Mouse (Mus musculus): Measurements from ENCODE around the gene Tpst1. TPM values are rescaled to one million over a fixed set of nuclear protein-coding genes. Genes with fewer than 3 reads are reported as not detected.
A peak's percentile ranks its signal among the peaks of the same experiment; 100 is the strongest.

Tpst1 gene
- polyA plus RNA-seq, 1 experiment, result 33.0 TPM

DNA sequence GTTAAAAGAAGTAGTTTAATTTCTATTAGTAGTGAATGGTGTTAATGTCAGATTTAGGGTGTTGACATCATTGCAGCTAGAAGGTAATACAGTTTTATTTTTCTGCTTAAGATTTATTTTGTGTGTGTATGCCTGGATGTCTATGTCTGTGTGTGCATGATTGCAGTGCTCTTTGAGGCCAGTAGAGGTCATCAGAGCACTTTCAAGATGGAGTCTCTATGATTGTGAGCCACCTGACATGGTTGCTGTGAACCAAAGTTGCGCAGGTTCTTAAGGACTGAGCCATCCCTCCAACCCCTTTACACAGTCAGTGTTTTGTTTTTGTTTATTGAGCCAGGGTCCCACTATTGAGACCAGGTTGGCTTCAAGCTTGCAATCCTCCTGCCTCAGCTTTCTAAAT is 7.5 kb upstream of the Tpst1 start:
- Histone ChIP-seq H3K27ac (ENCODE audit: insufficient read depth, low read length) (no peak overlapping the region), H3K4me1 (ENCODE audit: control insufficient read depth, insufficient read depth, low read length) (no peaks in the 10 kb centered on the region), H3K4me3 (ENCODE audit: insufficient read depth, low read length) (no peak overlapping the region)
- TF ChIP-seq CTCF (IDR thresholded peaks at IDR 0.05; ENCODE audit: extremely low read depth, insufficient read depth, low read length), result peak; percentile 39
- TF ChIP-seq POLR2A (IDR thresholded peaks at IDR 0.05; ENCODE audit: extremely low read depth, insufficient read depth, low read length), result no peak

- Histone ChIP-seq H3K4me3 (ENCODE audit: insufficient read depth, low read length) (no peak overlapping the region), H3K4me1 (ENCODE audit: control insufficient read depth, insufficient read depth, low read length) (no peaks in the 10 kb centered on the region), H3K27ac (ENCODE audit: insufficient read depth, low read length) (no peak overlapping the region)
- TF ChIP-seq CTCF (IDR thresholded peaks at IDR 0.05; ENCODE audit: extremely low read depth, insufficient read depth, low read length), result no peak
- TF ChIP-seq POLR2A (IDR thresholded peaks at IDR 0.05; ENCODE audit: extremely low read depth, insufficient read depth, low read length), result no peak
These were observed 5.3 kb upstream of the Tpst1 start for GRCm38 (mm10) chr5:130067841-130068264.

GRCm38 (mm10) chr5:130074491-130074890 is 1.4 kb downstream of the Tpst1 start:
- H3K27ac ChIP-seq (ENCODE audit: insufficient read depth, low read length), result no peak overlapping the region
- TF ChIP-seq CTCF (IDR thresholded peaks at IDR 0.05; ENCODE audit: extremely low read depth, insufficient read depth, low read length) (no peak), POLR2A (IDR thresholded peaks at IDR 0.05; ENCODE audit: extremely low read depth, insufficient read depth, low read length) (no peak)
- no peak overlapping the region for H3K4me3 ChIP-seq (ENCODE audit: insufficient read depth, low read length)
- H3K4me1 ChIP-seq (ENCODE audit: control insufficient read depth, insufficient read depth, low read length), result 0 out of 2 replicates have a peak, but pooled peaks cover 2% of the 10 kb centered on the region

GRCm38 (mm10) chr5:130076396-130076795 is 3.3 kb downstream of the Tpst1 start:
- TF ChIP-seq CTCF (IDR thresholded peaks at IDR 0.05; ENCODE audit: extremely low read depth, insufficient read depth, low read length) (no peak), POLR2A (IDR thresholded peaks at IDR 0.05; ENCODE audit: extremely low read depth, insufficient read depth, low read length) (no peak)
- no peak overlapping the region for H3K4me3 ChIP-seq (ENCODE audit: insufficient read depth, low read length)
- H3K27ac ChIP-seq (ENCODE audit: insufficient read depth, low read length), result no peak overlapping the region
- H3K4me1 ChIP-seq (ENCODE audit: control insufficient read depth, insufficient read depth, low read length), result peaks cover 6% of the 10 kb centered on the region

DNA sequence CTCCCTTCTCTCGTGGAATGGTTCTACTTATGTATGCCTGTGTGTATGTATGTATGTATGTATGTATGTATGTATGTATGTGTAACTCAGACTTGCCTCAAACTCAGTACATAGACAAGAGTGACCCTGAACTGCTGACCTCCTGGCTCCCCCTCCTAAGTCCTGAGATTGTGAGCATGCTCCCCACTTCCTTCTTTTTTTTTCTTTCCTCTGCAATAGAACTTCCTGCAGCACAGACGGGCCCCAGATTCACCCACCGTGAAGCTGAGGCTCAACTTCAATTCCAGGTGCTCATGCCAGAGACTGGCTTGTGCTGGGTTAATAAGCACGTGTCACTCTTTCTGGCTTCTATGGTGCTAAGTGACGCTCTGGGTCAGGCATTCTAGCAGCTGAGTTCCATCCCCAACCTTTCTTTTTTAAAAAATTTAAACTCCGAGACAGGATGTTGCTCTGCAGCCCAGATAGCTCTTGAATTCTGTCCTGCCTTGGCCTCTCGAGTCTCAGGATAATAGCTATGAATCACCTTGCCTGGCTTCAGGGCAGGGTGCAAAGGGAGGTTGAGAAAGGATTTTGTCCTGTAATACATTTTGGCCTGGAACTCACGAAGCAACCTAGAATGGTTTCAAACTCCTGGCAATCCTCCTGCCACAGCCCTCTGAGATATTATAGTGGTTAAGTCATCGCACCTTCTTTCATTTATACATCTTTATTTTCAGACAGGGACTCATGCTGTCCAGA is 5.1 kb downstream of the Tpst1 start:
- Histone ChIP-seq H3K4me1 (ENCODE audit: control insufficient read depth, insufficient read depth, low read length) (peaks cover 6% of the 10 kb centered on the region), H3K27ac (ENCODE audit: insufficient read depth, low read length) (no peak overlapping the region), H3K4me3 (ENCODE audit: insufficient read depth, low read length) (no peak overlapping the region)
- TF ChIP-seq POLR2A (IDR thresholded peaks at IDR 0.05; ENCODE audit: extremely low read depth, insufficient read depth, low read length) (no peak), CTCF (IDR thresholded peaks at IDR 0.05; ENCODE audit: extremely low read depth, insufficient read depth, low read length) (no peak)

- TF ChIP-seq POLR2A (IDR thresholded peaks at IDR 0.05; ENCODE audit: extremely low read depth, insufficient read depth, low read length) (no peak), CTCF (IDR thresholded peaks at IDR 0.05; ENCODE audit: extremely low read depth, insufficient read depth, low read length) (no peak)
- H3K4me3 ChIP-seq (ENCODE audit: insufficient read depth, low read length), result peak overlapping the region; percentile 100
- no peak overlapping the region for H3K27ac ChIP-seq (ENCODE audit: insufficient read depth, low read length)
- peaks cover 6% of the 10 kb centered on the region for H3K4me1 ChIP-seq (ENCODE audit: control insufficient read depth, insufficient read depth, low read length)
These were observed 5.7 kb downstream of the Tpst1 start for GRCm38 (mm10) chr5:130078834-130079156.

GRCm38 (mm10) chr5:130079202-130080050 is 6.3 kb downstream of the Tpst1 start:
- Histone ChIP-seq H3K4me3 (ENCODE audit: insufficient read depth, low read length) (peak overlapping the region; percentile 100), H3K27ac (ENCODE audit: insufficient read depth, low read length) (peak overlapping the region; percentile 72), H3K4me1 (ENCODE audit: control insufficient read depth, insufficient read depth, low read length) (peaks cover 6% of the 10 kb centered on the region)
- TF ChIP-seq CTCF (IDR thresholded peaks at IDR 0.05; ENCODE audit: extremely low read depth, insufficient read depth, low read length) (no peak), POLR2A (IDR thresholded peaks at IDR 0.05; ENCODE audit: extremely low read depth, insufficient read depth, low read length) (peak; percentile 73)

DNA sequence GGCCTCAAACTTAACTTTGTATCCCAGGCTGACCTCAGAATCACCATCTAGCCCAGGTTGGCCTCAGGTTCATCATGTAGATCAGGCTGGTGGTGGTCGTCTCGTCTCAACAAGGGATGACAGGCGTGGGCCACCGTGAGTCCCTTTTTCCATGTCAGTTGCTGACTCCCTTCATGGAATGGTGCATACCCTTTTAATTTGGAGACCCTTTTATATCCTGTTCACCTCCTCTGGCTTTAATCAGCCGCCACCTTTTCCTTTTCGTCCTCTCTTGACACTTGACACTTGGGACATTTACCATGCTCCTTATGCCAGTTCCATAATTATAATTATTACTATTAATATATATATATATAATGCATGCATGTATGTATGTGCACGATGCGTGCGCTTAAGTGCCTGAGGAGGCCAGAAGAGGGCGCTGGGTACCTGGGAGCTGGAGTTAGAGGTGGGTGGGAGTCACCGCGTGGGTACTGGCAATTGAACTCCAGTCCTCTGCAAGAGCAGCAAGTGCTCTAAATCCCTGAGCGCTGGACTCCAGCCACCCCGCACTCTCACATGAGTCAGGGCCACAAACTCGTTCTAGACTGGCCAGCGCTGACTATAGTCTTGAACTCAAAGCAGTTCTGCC is 7.0 kb downstream of the Tpst1 start:
- TF ChIP-seq POLR2A (IDR thresholded peaks at IDR 0.05; ENCODE audit: extremely low read depth, insufficient read depth, low read length), result no peak
- 0 out of 2 replicates have a peak, but pooled peaks have one; percentile 13 for TF ChIP-seq CTCF (IDR thresholded peaks at IDR 0.05; ENCODE audit: extremely low read depth, insufficient read depth, low read length)
- H3K27ac ChIP-seq (ENCODE audit: insufficient read depth, low read length), result peak overlapping the region; percentile 72; the same call in 1 of the 2 replicates
- peak overlapping the region; percentile 100 for H3K4me3 ChIP-seq (ENCODE audit: insufficient read depth, low read length)
- peaks cover 6% of the 10 kb centered on the region for H3K4me1 ChIP-seq (ENCODE audit: control insufficient read depth, insufficient read depth, low read length)

GRCm38 (mm10) chr5:130081181-130081881 is 8.2 kb downstream of the Tpst1 start:
- H3K4me3 ChIP-seq (ENCODE audit: insufficient read depth, low read length), result no peak overlapping the region
- peaks cover 6% of the 10 kb centered on the region for H3K4me1 ChIP-seq (ENCODE audit: control insufficient read depth, insufficient read depth, low read length)
- H3K27ac ChIP-seq (ENCODE audit: insufficient read depth, low read length), result no peak overlapping the region
- 0 out of 2 replicates have a peak, but pooled peaks have one; percentile 9 for TF ChIP-seq CTCF (IDR thresholded peaks at IDR 0.05; ENCODE audit: extremely low read depth, insufficient read depth, low read length)
- TF ChIP-seq POLR2A (IDR thresholded peaks at IDR 0.05; ENCODE audit: extremely low read depth, insufficient read depth, low read length), result no peak

Data from cortical plate, adult 2 months (tissue).